17 mouse cellular contexts compared by ENCODE assay signal in genomic region chr10:120031316-120031715, GRCm38 (mm10).
"Had no signal": no experiment of that assay in that cellular context is flagged by ENCODE, and none has a peak within 500 bp of the region (broad histone marks: within the 10 kb centered on the region; RNA-seq: fewer than 3 reads in every experiment).

No protein-coding gene starts in this region.

- H3K4me2 ChIP-seq: lung, embryonic 14.5 days; midbrain, embryonic 12.5 days; neural tube, embryonic 13.5 days; neural tube, embryonic 15.5 days had no signal

- H3K9me3 ChIP-seq: midbrain, embryonic 10.5 days; midbrain, embryonic 12.5 days; neural tube, embryonic 13.5 days; neural tube, embryonic 15.5 days had no signal

- H3K27me3 ChIP-seq: neural tube, embryonic 13.5 days; neural tube, embryonic 15.5 days had no signal

- H3K4me3 ChIP-seq: midbrain, embryonic 10.5 days; midbrain, embryonic 12.5 days; myocyte; neural tube, embryonic 13.5 days; neural tube, embryonic 15.5 days had no signal

- H3K9ac ChIP-seq: lung, embryonic 14.5 days; midbrain, embryonic 12.5 days; neural tube, embryonic 13.5 days; neural tube, embryonic 15.5 days had no signal

- DNase-seq: lung, adult 18-20 months; lung, postnatal 10 days; lung, postnatal 4 days; midbrain, embryonic 14.5 days; right cerebral cortex, adult 18-20 months; right cerebral cortex, postnatal 25 days; right cerebral cortex, postnatal 4 days; spleen, adult 18-20 months; thymus, adult 18-20 months; thymus, postnatal 14 days; thymus, postnatal 36 days had no signal

- H3K36me3 ChIP-seq: midbrain, embryonic 10.5 days; midbrain, embryonic 12.5 days; neural tube, embryonic 15.5 days had no signal

- H3K27ac ChIP-seq: midbrain, embryonic 10.5 days; midbrain, embryonic 12.5 days; neural tube, embryonic 13.5 days; neural tube, embryonic 15.5 days had no signal
